Mouse (Mus musculus) heart, embryonic 10.5 days (tissue): ENCODE results near the gene Ttc16. TPM values are rescaled to one million over a fixed set of nuclear protein-coding genes. Genes with fewer than 3 reads are reported as not detected.

ENCODE experiments used
- DNase-seq: peaks from one replicate; pipeline ENCODE4 v3.0.0-alpha.2; 2017; ENCODE audit warnings: low spot score
- H3K27ac ChIP-seq: fragments of 300-500 bp; sonication (generic); 2 replicates; pipeline ENCODE4 v1.5.1; 2016; ENCODE audit warnings: mild to moderate bottlenecking
- H3K27me3 ChIP-seq: fragments of 300-500 bp; sonication (generic); 2 replicates; pipeline ENCODE4 v1.6.1; 2016; ENCODE audit warnings: mild to moderate bottlenecking; ENCODE audit not compliant: poor library complexity, insufficient read depth, severe bottlenecking
- H3K36me3 ChIP-seq: fragments of 300-500 bp; sonication (generic); 2 replicates; pipeline ENCODE4 v1.6.1; 2016; ENCODE audit warnings: mild to moderate bottlenecking, moderate library complexity
- H3K4me1 ChIP-seq: fragments of 300-500 bp; sonication (generic); 2 replicates; pipeline ENCODE4 v1.6.1; 2016; ENCODE audit warnings: mild to moderate bottlenecking
- H3K4me3 ChIP-seq: fragments of 300-500 bp; sonication (generic); 2 replicates; pipeline ENCODE4 v1.5.1; 2016; ENCODE audit warnings: mild to moderate bottlenecking, moderate library complexity
- H3K9me3 ChIP-seq: fragments of 300-500 bp; sonication (generic); 2 replicates; pipeline ENCODE4 v1.6.1; 2016; ENCODE audit warnings: mild to moderate bottlenecking, moderate library complexity
- WGBS: fragments of 180-500 bp; shearing (Covaris S2); methylation state at CpG from one replicate; pipeline ENCODE4 v1.1.7; 2016; 5-methylcytosine and 5-hydroxymethylcytosine counted together
- polyA plus RNA-seq: library from polyadenylated mRNA; unstranded; fragments of >200 nt; fragmentation: Nextera tagmentation; extraction: Ambion mirVana; gene quantifications from 2 replicates; pipeline ENCODE4 v1.2.1, GENCODE M21; 2016

Gene Ttc16
- 0.29 and 0.52 TPM in 2 replicates for polyA plus RNA-seq

DNA sequence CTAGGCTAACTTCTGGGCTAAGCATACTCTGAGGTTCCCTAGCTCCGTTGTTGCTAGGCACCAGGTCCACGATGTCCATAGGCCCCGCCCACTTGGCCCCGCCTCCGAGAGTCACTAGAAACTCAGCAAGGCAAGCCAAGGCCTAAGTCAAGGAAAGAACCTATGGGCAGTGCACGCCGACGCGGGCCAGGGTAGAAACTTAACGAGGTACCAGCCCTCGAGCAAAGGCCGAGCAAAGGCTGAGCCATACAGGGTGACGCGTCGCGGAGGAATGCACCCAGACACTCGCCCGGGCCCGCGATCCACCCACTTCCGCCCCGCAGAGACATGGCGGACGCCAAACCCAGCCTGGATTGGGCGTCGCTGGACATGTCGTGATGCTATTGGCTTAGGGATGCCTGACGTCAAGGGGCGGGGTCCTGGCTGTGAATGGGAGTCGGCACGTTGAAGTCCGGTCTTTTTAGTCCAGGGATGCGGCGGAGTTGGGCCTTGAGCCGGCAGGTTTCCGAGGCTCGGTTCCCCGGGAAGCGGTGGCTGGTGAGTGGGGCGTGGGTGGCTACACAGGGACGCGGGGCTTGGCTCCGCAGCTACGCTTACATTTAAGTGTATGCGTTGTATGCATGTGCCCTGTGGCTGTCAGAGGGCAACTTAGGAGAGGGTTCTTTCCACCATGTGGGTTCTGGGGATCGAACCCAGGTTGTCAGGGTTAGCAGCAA, at the start of gene Ttc16, which contains the start of gene Ptrh1:
Gene Ttc16, minus strand, starts transcription at position 275 of the 716 bp plus-strand sequence.
Gene Ptrh1, plus strand, starts transcription at position 428 of the 716 bp plus-strand sequence.
- Histone ChIP-seq H3K9me3 (no peaks in the 10 kb centered on the region), H3K4me1 (peaks cover 39% of the 10 kb centered on the region), H3K36me3 (no peaks in the 10 kb centered on the region), H3K4me3 (peak within 1 kb of the TSS; percentile 74), H3K27me3 (peaks cover 24% of the 10 kb centered on the region), H3K27ac (peak within 1 kb of the TSS; percentile 87)
- WGBS = under 1% methylated on average over 46 of the region's 46 CpGs
- DNase-seq = peak; percentile 99

GRCm38 (mm10) chr2:32824778-32825177, 49.3 kb upstream of the Ttc16 start:
- no peak for DNase-seq
- H3K4me1 ChIP-seq = peaks cover 43% of the 10 kb centered on the region
- no peak overlapping the region for H3K4me3 ChIP-seq
- H3K36me3 ChIP-seq = no peaks in the 10 kb centered on the region
- no peaks in the 10 kb centered on the region for H3K27me3 ChIP-seq
- no peaks in the 10 kb centered on the region for H3K9me3 ChIP-seq
- H3K27ac ChIP-seq = 0 out of 2 replicates have a peak overlapping the region, but pooled peaks have one; percentile 3
- 95% methylated on average over 1 of the region's 1 CpGs for WGBS

GRCm38 (mm10) chr2:32824181-32824580, 48.7 kb upstream of the Ttc16 start:
- WGBS = 59% methylated on average over 8 of the region's 8 CpGs
- H3K9me3 ChIP-seq = no peaks in the 10 kb centered on the region
- peaks cover 37% of the 10 kb centered on the region for H3K4me1 ChIP-seq
- no peaks in the 10 kb centered on the region for H3K36me3 ChIP-seq
- peak overlapping the region; percentile 3; the same call in 1 of the 2 replicates for H3K27ac ChIP-seq
- no peak overlapping the region for H3K4me3 ChIP-seq
- H3K27me3 ChIP-seq = no peaks in the 10 kb centered on the region
- DNase-seq = no peak

- Histone ChIP-seq H3K27ac (peak overlapping the region; percentile 33; the same call in 1 of the 2 replicates), H3K9me3 (no peaks in the 10 kb centered on the region), H3K4me1 (peaks cover 32% of the 10 kb centered on the region), H3K4me3 (no peak overlapping the region), H3K27me3 (no peaks in the 10 kb centered on the region), H3K36me3 (no peaks in the 10 kb centered on the region)
- 77% methylated on average over 8 of the region's 8 CpGs for WGBS
- DNase-seq = no peak
These were observed 48.2 kb upstream of the Ttc16 start for GRCm38 (mm10) chr2:32823579-32824154.

DNA sequence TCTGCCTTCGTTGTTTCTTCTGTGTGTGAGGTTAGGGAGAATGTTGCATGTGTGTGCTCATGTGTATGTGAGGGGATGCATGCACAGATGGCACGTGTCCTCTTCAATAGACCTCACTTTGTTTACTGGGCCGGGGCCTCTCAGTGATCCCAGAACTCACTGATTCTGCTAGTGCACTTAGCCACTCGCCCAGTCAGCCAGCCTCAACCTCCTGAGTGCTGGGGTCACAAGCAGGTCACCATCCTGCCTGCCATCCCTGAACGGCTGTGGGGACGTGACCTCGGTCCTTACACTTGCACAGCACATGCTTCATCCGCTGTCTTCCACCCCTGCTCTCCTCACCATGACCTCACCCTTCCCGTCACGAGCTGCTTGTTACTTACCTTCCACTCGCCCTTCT, 47.7 kb upstream of the Ttc16 start:
- no peaks in the 10 kb centered on the region for H3K27me3 ChIP-seq
- H3K9me3 ChIP-seq = no peaks in the 10 kb centered on the region
- H3K27ac ChIP-seq = peak overlapping the region; percentile 33; the same call in 1 of the 2 replicates
- DNase-seq = no peak
- WGBS = 35% methylated on average over 11 of the region's 11 CpGs
- H3K4me3 ChIP-seq = no peak overlapping the region
- peaks cover 31% of the 10 kb centered on the region for H3K4me1 ChIP-seq
- H3K36me3 ChIP-seq = 0 out of 2 replicates have a peak, but pooled peaks cover 3% of the 10 kb centered on the region

- 76% methylated on average over 6 of the region's 6 CpGs for WGBS
- H3K36me3 ChIP-seq = 0 out of 2 replicates have a peak, but pooled peaks cover 8% of the 10 kb centered on the region
- H3K4me3 ChIP-seq = no peak overlapping the region
- peaks cover 31% of the 10 kb centered on the region for H3K4me1 ChIP-seq
- H3K9me3 ChIP-seq = no peaks in the 10 kb centered on the region
- DNase-seq = no peak
- H3K27me3 ChIP-seq = no peaks in the 10 kb centered on the region
- H3K27ac ChIP-seq = no peak overlapping the region
These were observed 47.2 kb upstream of the Ttc16 start for GRCm38 (mm10) chr2:32822643-32823042.

DNA sequence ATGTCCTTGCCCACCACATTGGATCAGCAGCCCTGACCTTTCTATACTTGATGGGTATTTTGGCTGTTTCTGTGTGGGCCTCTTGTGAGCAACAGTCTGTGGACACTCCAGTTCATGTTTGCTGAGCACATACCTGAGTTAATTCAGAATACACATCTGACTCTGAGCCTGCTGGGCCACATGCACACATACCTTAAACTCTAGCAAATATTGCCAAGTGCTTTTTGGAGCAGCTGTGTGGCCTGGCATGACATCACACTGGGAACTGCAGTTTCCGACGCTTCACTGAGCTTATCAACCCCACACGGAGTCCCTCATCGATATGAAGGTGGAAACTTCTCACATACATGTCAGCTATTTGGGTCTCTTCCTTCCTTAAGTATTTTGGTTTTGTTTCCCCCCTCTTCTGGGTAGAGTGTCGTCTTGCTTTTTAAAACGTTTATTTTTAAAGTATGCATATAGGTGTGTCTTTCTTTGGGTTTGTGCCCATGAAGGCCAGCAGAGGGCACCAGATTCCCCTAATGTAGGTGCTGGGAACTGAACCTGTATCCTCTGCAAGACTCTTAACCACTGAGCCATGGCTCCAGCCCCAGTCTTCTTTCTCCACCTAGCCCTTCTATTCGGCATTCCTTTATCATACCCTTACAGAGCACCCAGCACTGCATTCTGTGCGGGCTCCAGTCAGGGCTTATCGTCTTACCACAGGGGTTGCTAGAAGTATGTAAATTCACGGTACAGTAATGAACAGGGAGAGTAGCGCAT, 45.8 kb upstream of the Ttc16 start:
- Histone ChIP-seq H3K27ac (no peak overlapping the region), H3K4me1 (peaks cover 26% of the 10 kb centered on the region), H3K36me3 (peaks cover 9% of the 10 kb centered on the region; the same call in 1 of the 2 replicates), H3K4me3 (no peak overlapping the region), H3K27me3 (no peaks in the 10 kb centered on the region), H3K9me3 (no peaks in the 10 kb centered on the region)
- 63% methylated on average over 11 of the region's 11 CpGs for WGBS
- no peak for DNase-seq

GRCm38 (mm10) chr2:32818208-32818607, 42.8 kb upstream of the Ttc16 start:
- 90% methylated on average over 5 of the region's 5 CpGs for WGBS

GRCm38 (mm10) chr2:32817589-32817988, 42.2 kb upstream of the Ttc16 start:
- Histone ChIP-seq H3K27me3 (no peaks in the 10 kb centered on the region), H3K9me3 (no peaks in the 10 kb centered on the region), H3K36me3 (peaks cover 33% of the 10 kb centered on the region; the same call in 1 of the 2 replicates), H3K27ac (no peak overlapping the region), H3K4me1 (peaks cover 3% of the 10 kb centered on the region), H3K4me3 (no peak overlapping the region)
- 58% methylated on average over 7 of the region's 7 CpGs for WGBS
- DNase-seq = no peak

More at GRCm38 (mm10) chr2:32818208-32818607, 42.8 kb upstream of the Ttc16 start:
- peaks cover 9% of the 10 kb centered on the region for H3K4me1 ChIP-seq
- peaks cover 27% of the 10 kb centered on the region; the same call in 1 of the 2 replicates for H3K36me3 ChIP-seq
- no peak overlapping the region for H3K4me3 ChIP-seq
- no peak overlapping the region for H3K27ac ChIP-seq
- no peaks in the 10 kb centered on the region for H3K27me3 ChIP-seq
- DNase-seq = no peak
- H3K9me3 ChIP-seq = no peaks in the 10 kb centered on the region

DNA sequence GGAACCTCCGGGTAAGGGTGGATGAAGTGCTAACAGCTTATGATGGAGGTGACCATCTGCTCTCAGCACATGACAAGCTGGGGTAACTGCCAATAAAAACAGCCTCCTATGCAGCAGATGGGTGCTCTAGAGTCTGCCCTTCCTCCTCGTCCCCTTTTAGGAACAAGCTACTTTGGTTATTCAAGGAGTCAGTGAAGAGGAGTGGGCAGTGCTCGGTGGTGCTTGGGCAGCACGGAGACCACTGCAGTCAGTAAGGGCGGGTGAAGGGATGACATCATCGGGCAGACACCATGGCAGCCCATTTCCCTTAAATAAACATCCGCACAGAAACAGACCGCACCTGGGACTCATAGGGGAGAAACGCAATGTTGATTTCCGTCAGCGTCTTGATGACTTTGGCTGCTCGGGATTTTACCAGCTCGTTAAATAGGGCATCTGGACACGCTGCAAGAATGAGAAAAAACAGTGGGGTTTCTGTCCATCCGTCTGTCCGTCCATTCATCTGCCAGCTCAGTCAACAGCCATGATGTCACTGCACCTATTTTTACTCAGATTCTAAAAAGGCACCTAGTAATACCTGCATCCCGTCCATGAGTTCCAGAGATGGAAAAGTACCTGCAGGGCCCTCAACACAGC, 41.6 kb upstream of the Ttc16 start:
- Histone ChIP-seq H3K4me1 (no peaks in the 10 kb centered on the region; the same call in 1 of the 2 replicates), H3K4me3 (no peak overlapping the region), H3K27ac (no peak overlapping the region), H3K36me3 (peaks cover 33% of the 10 kb centered on the region; the same call in 1 of the 2 replicates), H3K27me3 (no peaks in the 10 kb centered on the region), H3K9me3 (no peaks in the 10 kb centered on the region)
- 65% methylated on average over 17 of the region's 17 CpGs for whole genome bisulfite sequencing
- no peak for DNase-seq

DNA sequence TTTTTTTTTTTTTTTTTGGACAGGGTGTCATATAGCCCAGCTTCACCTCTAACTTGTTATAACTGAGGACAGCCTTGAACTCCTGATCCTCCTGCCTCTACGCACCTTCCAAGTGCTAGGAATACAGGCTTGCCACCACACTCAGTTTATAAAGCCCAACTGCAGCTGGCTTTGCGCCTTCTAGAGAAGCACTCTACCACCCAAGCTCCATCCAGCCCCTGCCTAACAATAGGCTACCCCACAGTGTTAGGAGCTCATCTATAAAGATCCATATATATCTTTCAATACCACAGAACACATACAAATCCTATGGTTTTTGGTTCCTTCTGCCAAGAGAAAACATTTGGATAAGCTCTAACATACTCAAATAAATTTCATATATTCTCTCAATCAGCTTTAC, 41.1 kb upstream of the Ttc16 start:
- DNase-seq = no peak
- no peak overlapping the region for H3K27ac ChIP-seq
- 95% methylated on average over 2 of the region's 2 CpGs for WGBS
- H3K27me3 ChIP-seq = no peaks in the 10 kb centered on the region
- no peaks in the 10 kb centered on the region; the same call in 1 of the 2 replicates for H3K4me1 ChIP-seq
- no peak overlapping the region for H3K4me3 ChIP-seq
- peaks cover 39% of the 10 kb centered on the region; the same call in 1 of the 2 replicates for H3K36me3 ChIP-seq
- H3K9me3 ChIP-seq = no peaks in the 10 kb centered on the region

DNA sequence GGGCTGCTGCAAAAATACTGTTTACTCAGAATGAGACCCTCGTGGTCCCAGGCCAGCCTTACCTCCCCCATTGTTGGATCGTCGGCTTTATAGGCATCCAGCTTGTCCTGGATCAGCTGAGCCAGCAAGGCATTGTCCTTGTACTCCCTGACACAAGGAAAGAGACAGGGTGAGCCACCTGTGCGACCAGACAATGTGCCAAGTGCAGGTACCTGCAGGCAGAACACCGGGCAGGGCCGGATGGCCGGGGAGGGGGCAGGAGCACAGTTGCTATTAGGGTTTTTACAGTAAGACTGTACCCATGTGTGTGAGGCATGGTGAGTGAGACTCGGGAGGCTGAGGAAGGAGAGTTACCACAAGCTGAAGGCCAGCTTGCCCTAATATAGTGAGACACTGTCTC, 36.5 kb upstream of the Ttc16 start:
- no peak for DNase-seq
- Histone ChIP-seq H3K27me3 (no peaks in the 10 kb centered on the region), H3K9me3 (no peaks in the 10 kb centered on the region), H3K36me3 (peaks cover 58% of the 10 kb centered on the region), H3K4me3 (no peak overlapping the region), H3K4me1 (peaks cover 4% of the 10 kb centered on the region; the same call in 1 of the 2 replicates), H3K27ac (0 out of 2 replicates have a peak overlapping the region, but pooled peaks have one; percentile 4)
- 81% methylated on average over 8 of the region's 8 CpGs for WGBS
